Mouse (Mus musculus) monocyte, adult 59 days (primary cell): ENCODE data around the gene Mapk11. TPM values are rescaled to one million over a fixed set of nuclear protein-coding genes. Genes with fewer than 3 reads are reported as not detected.

Experiments used
- total RNA-seq, 2 experiments: library from RNA; stranded (reverse); gene quantifications; one replicate each; pipeline ENCODE4 v1.2.4; 2023

The Mapk11 gene
- total RNA-seq: 1 to 10 TPM; 1.5 to 2.0 TPM

DNA sequence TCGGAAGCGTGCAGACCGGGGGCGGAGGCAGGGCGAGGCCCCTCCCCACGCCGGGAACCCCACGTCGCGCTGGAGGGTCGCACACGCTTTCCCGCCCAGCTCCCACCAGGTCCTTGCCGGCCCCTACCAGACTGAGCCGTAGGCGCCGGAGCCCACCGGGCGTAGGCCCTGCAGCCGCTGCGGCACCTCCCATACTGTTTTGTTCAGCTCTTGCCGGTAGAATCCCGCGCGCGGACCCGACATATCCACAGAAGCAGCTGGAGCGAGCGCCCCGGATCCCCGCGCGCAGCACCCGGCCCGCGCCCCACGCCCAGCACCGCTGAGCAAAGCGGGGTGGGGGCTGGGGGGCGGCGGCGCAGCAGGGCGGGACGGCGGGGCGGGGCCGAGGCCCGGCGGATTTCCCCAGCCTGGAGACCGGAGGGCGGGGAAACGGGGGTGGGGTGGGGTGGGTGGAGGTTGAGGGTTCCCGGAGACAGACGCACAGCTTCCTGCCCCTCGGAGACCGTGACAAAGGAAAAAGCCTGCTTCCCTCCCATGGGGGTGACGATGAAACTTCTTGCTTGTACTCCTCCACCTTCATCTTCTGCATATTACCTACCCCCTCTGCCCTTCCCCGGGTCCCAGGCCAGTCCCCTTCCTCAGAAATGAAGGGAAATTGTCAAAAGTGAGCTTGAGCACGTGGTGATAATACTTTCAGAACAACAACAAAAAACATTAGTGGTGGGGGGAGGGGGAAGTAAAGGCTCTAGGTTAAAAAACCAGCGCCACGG, at the start of gene Mapk11:
TSS of gene Mapk11 (minus strand) at position 358 of the 770 bp plus-strand sequence.

DNA sequence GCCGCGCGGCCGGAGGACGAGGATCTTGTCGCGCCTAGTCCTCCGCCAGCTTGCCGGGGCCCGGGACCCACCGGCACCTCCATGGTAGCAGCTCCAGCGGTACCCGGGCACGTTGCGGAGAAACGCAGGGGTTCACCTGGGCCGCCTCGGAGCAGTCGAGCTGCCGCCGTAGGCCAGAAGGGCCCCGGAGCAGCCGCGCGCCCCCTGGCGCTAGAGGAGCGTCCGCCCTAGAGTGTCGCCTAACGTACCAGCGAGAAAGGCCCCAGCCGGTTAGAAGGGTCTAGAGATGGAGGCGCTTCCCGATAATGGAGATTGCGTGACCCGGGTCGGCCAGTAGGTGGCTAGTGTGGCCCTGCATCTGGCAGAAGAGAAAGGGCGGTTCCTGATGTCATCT, 46.9 kb upstream of the Mapk11 start, which contains the start of gene Dennd6b:
TSS of gene Dennd6b (minus strand) at position 184 of the 394 bp plus-strand sequence.

DNA sequence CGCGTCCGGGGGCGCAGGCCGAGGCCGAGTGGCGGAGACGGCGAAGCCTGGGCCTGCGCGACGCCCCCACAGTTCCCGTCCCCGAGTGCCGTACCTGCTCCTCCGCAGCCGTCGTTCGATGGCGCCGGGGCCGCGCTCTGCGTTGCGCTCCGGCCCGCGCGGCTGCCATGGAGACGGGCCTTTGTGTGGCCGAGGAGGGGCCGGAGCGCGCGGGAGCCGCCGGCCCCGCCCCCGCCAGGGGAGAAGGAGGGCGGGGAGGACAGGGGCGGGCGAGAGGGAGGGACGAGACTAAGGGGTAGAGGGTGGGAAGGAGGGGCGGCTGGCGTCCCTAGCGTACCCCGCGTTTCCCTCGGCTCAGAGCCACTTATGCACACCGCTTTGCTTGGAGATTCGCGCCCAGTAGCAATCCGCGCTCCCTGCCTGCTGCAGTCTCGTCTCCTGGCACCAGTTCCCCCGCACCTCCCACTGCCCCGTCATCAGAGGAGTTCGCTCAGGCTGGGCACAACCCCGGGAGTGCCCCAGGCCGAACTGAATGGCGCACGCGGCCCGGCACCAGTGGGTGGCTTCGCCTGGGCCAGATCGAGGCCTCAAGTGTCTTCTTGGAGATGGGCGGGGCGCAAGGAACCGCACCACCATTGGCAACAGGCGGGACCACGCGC, 31.3 kb upstream of the Mapk11 start, which contains the start of gene Plxnb2:
TSS of gene Plxnb2 (minus strand) at position 218 of the 659 bp plus-strand sequence.

DNA sequence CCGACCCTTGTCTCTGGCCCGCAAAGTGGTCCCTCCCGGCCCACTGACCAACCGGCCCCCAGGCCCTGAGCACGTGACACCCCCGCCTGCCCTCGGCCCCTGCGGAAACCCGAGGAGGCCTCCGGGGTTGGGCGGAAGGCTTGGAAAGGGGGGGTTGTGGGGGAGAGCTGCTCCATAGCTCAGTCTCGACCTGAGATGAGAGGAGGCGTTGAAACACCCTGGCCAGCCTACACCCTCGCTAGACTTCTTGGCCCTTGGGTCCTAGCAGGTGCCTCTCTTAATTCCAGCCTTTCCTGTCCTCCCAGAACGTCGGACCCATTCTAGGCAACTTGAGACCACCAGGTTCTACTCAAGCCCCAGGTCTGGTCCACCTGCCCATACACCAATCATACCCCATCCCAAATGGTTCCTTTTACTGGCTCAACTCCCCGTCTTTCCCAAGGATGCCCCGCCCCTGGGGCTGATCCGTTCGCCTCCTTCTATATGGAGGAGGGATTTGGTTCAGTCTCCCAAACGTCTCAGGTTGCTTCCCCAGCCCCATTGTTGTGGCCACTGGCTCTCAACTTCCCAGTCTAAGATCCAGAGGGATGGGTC, 8.7 kb downstream of the Mapk11 start, which contains the start of gene Mapk12:
TSS of gene Mapk12 (minus strand) at position 45 of the 594 bp plus-strand sequence.

DNA sequence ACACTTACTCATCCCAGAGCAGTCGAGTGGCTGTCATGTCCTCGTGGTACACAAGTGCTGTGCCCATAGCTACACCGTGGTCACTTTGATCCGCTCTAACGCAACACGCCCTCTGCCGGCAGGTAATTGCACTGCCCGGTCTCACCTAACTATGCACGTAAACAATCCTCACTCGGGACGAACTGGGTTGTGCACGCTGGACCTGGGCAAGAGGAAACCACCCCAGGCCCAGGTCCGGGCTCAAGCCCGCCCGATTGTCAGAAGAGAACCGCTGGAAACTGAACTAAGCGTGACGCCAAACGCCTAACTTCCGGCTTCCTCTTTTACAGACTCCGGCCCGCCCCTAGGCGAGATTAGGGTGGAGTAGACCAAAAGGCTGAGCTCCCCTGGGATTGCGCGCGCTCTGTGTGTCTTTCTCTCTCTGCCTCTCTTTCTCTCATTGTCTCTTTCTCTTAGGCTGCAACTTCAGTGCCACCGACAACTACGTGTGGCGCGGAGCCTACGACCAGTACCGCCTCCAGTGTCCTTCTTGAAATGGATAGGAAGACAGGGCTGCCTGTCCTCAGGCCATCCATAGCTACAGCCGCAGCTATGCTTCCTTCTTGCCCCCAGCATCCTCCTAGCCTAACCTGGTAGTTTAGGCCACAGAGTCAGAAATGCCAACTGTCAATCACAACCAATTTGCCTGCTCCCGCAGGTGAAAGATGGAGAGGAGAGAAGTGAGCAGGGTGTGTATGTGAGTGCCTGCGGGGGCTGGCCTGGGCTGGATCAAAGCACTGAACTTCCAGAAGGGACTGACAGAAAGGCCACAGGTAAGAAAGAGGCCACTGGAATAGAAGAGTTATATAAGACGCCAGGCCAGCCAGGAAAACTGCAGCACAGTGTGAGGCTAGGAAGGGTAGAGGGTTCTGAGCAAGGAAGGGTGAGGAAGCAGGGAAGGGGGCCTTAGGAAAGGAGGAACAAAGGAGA, 20.8 kb downstream of the Mapk11 start, which contains the start of gene Hdac10:
TSS of gene Hdac10 (minus strand) at position 319 of the 969 bp plus-strand sequence.

DNA sequence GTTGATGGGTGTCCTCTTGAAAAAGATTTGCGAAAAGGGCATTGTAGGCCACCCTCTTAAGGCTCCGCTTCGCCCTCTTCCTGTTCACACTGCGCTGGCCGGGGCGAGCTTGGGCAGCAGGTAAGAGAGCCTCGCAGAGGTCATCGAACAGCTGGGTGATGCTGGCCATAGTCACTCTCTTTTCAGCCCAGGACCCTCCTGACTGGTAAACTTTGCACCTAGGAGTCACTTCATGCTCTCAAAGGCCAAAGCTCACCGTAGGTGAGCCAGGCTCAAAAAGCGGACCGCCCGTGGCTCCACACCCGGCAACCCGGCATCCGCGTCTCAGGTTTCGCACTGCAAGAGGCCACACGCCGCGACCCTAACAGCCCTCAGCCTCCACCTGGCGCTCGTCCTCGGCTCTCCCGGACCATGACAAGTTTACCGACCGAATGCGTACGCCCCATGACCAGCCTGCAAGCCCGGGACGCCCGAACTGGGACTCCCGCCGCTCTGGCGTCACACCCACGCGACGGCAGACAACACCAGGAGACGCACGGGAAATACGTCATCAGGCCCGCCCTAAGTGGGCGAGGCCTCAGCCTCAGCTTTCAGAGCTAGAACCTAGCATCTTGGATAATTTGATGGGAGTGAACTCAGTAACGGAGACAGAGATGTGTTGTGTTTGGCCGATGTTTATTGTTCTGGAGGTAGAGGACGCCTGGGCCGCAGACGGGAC, 26.6 kb downstream of the Mapk11 start, which contains the start of gene Tubgcp6:
TSS of gene Tubgcp6 (minus strand) at position 464 of the 718 bp plus-strand sequence.

Other genes starting within 250 kb of the Mapk11 start
- gene Ttll8, start 195.2 kb downstream of the Mapk11 start, total RNA-seq: not detected
- gene Mlc1, start 170.6 kb downstream of the Mapk11 start, total RNA-seq: not detected
- gene Mov10l1, start 166.7 kb downstream of the Mapk11 start, total RNA-seq: not detected
- not detected for gene Panx2, start 89.9 kb downstream of the Mapk11 start, total RNA-seq
- gene Trabd, start 74.5 kb downstream of the Mapk11 start, total RNA-seq: 10 to 100 TPM; 34.8 to 43.4 TPM
- 10 to 100 TPM; 16.0 to 16.2 TPM for gene Selenoo, start 60.5 kb downstream of the Mapk11 start, total RNA-seq
- 10 to 100 TPM; 18.8 to 24.5 TPM for gene Tubgcp6, start 26.5 kb downstream of the Mapk11 start, total RNA-seq
- 10 to 100 TPM; 22.4 to 24.6 TPM for gene Hdac10, start 20.9 kb downstream of the Mapk11 start, total RNA-seq
- not detected for gene Mapk12, start 8.9 kb downstream of the Mapk11 start, total RNA-seq
- 100 to 1,000 TPM; 441 to 443 TPM for gene Plxnb2, start 31.2 kb upstream of the Mapk11 start, total RNA-seq
- gene Dennd6b, start 46.9 kb upstream of the Mapk11 start, total RNA-seq: 1 to 10 TPM; 5.4 to 6.0 TPM
- 10 to 100 TPM; 35.3 to 39.7 TPM for gene Ppp6r2, start 61.9 kb upstream of the Mapk11 start, total RNA-seq
- 100 to 1,000 TPM; 167 to 189 TPM for gene Sbf1, start 165.7 kb upstream of the Mapk11 start, total RNA-seq
- not detected for gene Adm2, start 173.1 kb upstream of the Mapk11 start, total RNA-seq
- not detected for gene Miox, start 184.8 kb upstream of the Mapk11 start, total RNA-seq
- gene Lmf2, start 206.0 kb upstream of the Mapk11 start, total RNA-seq: 10 to 100 TPM; 25.1 to 35.6 TPM
- gene Ncaph2, start 206.1 kb upstream of the Mapk11 start, total RNA-seq: 10 to 100 TPM; 59.0 to 69.9 TPM
- 10 to 100 TPM; 13.8 to 16.4 TPM for gene Sco2, start 224.2 kb upstream of the Mapk11 start, total RNA-seq
- under 1 TPM; 0.46 to 0.76 TPM for gene Tymp, start 227.4 kb upstream of the Mapk11 start, total RNA-seq
- gene Odf3b, start 229.7 kb upstream of the Mapk11 start, total RNA-seq: not detected
- not detected for gene Klhdc7b, start 235.3 kb upstream of the Mapk11 start, total RNA-seq